Mouse (Mus musculus): ENCODE measurements around the gene Gm11563.
"Not testable (repeated sequence)": the region's sequence is repeated elsewhere in the genome, so short reads cannot be mapped to it uniquely, and the experiment has no call there.

DNA sequence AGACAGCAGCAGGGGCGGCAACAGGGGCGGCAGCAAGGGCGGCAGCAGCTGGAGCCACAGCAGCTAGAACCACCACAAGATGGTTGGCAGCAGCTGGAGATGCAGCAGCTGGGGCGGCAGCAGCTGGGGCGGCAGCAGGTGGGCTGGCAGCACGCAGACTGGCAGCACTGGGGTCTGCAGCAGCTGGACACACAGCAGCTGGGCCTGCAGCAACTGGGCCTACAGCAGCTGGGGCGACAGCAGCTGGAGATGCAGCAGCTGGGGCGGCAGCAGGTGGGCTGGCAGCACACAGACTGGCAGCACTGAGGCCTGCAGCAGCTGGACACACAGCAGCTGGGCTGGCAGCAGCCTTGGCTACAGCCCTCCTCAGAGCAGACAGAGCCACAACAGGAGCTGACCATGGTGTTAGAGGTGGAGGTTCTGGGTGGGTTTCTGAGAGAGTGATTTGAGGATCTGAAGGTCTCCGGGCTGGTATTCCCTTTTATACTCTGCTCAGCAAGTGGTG is 15.1 kb downstream of the Gm11563 start, which contains the start of gene Krtap4-7:
- TF ChIP-seq CTCF (IDR thresholded peaks at IDR 0.05; ENCODE audit: extremely low read depth, insufficient read length, insufficient replicate concordance, low read depth, low read length); POLR2A (IDR thresholded peaks at IDR 0.05; ENCODE audit: low read depth, low read length): not testable (repeated sequence)

All from small intestine, adult 2 months (tissue).